Mouse (Mus musculus): ENCODE data around the gene Rasal1.

Gene Rasal1

DNA sequence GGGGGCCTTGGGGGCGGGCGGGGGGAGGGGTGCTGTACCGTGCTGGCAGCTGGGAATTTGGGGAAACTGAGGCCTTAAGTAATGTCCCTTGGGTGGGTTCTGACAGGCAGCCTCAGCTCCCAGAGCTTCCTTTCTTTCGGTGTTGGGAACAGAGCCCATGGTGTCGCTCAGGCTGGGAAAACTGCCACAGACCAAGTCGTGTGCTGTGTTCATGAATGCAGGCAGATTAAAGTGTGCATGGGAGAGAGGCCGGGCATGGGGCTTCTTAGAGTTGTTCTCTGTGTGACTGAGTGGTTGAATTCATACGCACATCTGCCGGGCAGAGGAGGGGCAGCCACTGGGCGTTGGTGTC is 26.8 kb upstream of the Rasal1 start:
- no peak for DNase-seq (ENCODE audit: low read depth, low spot score)

DNA sequence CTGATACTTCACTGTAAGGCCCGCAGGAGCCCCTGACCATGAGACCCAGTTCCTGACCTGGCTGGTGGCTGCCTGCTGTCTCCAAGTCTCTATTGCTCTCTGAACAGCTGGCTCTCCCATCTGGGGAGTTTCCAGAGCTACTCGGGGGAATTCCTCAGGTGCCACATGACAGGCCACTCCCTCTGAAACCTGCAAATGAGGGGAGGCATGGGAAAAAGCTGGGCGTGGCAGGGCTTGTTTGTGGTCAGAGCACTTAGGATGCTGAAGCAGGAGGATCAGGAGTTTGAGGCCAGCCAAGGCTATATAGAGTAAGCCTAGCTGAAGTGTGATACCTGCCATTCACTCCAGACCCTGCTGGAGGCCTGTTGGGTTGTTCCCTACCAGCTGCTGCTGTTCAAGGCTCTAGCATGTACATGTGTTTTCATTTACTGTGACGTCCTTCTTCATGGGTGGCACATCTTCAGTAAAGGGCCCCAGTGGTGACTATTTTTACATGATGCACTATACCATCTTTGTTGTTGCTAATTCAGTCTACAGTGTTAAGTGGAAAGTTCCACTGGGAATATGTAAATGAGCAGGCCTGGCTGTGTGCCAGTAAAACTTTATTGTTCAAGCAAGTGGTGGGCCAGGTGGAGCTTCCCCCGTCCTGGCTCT is 26.3 kb upstream of the Rasal1 start:
- DNase-seq (ENCODE audit: low read depth, low spot score), result no peak

DNA sequence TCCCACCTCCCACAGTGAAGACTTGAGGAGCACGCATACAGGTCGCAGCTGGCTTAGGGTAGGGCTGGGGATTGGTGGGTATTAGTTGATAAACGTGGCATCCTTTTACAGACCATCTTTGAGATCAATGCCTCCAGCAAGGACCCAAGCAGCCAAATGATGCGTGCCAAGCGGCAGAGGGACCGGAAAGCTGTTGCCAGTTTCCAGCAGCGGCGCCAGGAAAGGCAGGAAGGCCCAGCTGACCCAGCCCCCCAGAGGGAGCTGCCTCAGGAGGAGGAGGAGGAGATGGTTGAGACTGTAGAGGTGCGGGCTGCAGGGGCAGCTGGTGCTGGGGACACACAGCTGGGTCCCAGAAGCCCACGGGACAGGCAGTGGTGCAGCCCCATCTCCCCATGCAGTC is 24.2 kb upstream of the Rasal1 start:
- DNase-seq (ENCODE audit: low read depth, low spot score), result no peak

DNA sequence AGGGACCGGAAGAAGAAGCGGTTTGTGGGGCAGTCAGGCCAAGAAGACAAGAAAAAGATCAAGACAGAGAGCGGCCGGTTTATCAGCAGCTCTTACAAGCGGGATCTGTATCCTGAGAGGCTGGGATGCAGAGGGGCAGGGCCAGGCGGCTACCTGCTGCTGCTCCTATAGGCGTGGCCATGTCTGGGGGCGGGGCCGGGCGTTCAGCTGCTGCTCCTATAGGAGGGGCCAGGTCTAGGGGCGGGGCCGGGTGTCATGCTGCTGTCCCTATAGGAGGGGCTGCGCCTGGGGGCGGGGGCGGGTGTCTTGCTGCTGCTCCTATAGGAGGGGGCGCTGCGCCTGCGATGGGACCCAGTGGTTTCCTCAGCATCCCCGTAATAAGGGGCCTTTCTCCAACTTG is 22.2 kb upstream of the Rasal1 start:
- DNase-seq (ENCODE audit: low read depth, low spot score), result no peak

DNA sequence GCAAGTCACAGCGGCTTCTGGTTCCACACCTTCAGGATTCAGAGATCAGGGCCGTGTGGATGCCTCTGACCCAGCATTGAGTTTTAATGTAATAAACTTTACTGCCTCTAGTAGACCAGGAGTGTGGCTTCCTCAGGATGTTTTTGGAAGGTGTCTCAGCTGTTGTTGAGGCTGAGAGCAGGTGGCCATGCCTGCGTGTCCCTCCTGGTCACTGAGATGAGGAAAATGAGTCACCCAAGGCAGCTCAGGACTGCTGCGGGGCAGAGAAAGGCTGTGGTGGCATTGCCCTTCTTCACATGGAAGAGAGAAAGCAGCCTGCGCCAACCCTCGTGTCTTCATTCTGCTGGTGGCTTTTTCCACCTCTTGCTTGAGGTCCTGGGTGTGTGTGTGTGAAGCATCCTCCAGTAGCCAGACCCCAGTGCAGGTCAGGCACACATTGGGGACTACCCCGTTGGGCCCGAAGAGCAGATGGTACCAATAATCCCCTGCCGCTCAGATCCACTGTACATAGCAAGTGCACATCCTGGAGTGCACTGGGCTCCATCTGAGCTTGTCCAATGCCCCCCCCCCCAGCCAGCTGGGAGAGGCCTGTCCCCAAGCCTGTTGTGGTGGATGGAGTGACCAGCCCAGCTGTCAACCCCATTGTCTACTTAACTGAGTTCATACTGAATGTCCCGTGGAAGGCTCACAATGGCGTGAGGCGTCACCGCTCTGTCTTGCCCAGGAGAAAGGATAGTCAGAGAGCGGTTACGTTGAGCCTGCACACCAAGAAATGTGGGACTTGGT is 20.9 kb upstream of the Rasal1 start:
- DNase-seq (ENCODE audit: low read depth, low spot score), result no peak

DNA sequence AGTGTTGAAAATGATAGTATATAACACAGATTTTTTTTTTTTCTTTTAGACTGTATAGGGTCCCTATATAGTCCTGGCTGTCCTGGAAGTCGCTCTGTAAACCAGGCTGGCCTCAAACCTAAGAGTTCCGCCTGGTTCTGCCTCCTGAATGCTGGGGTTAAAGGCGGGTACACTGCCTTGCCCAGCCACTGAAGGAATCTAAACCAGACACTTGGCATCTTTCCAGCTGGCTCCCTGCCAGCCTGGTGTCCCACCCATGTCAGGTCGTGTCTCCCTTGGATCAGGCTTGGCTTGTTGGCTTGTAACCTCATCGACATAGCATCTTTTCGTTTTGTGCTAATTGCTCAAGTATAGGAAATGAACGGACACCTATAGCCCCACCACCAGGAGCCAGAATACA is 20.0 kb upstream of the Rasal1 start:
- DNase-seq (ENCODE audit: low read depth, low spot score), result no peak

DNA sequence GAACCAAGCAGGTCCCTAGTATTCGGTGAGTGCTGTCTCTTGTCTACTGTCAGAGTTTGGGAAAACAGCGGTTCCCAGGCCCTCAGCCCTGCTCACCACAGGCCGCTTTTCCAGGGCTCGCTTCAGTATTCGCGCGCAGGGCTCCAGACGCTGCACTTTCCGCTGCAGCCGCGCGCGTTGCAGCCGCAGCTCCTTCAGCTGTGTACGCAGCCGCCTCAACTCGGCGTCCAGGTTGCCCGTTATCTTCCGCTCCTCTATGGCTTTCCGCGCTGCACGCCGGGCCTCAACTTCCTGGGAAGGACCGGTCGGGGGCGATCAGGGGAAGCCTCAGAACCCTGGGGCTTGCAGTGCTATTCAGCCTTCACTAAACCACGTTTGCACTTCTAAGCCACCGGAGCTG is 17.5 kb upstream of the Rasal1 start:
- DNase-seq (ENCODE audit: low read depth, low spot score), result no peak

DNA sequence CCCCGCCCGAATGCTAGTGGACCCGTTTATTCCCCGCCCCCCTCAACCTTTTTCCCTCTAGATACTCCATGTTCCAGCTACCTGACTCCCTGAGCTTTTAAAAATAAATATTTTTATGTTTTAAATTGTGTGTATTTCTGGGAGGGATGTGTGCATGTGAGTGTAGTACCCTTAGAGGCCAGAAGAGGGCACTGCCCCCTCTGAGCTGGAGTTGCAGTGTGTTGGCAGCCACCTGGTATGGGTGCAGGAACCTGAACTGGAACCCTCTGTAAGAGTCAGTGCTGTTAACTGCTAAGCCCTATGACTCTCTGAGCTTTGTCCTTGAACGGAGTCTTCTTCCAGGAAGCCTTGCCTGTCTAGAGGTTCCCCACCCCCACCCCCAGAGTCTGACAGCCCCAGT is 16.7 kb upstream of the Rasal1 start:
- no peak for DNase-seq (ENCODE audit: low read depth, low spot score)

DNA sequence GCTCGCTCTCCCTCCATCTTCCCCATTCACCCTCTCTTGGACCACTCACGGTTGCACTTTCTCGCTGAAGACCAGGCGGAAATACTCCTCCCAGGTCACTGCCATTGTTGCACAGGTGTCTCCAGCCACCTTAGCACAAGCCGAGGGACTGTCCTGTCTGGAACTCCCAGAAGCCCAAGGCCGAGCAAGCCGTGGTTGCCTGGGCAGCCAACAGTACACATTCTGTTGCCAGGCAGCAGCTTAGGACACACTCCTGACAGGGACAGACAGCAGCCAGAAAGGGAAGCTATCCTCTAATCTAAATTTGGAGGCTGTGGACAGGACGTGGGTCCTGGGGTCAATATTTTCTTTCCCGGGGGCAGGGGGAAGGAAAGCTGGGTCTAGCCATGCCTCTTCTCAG is 14.5 kb upstream of the Rasal1 start, which contains the start of gene Cfap73:
TSS of gene Cfap73 (minus strand) at position 105 of the 400 bp plus-strand sequence.
- no peak for DNase-seq (ENCODE audit: low read depth, low spot score)

DNA sequence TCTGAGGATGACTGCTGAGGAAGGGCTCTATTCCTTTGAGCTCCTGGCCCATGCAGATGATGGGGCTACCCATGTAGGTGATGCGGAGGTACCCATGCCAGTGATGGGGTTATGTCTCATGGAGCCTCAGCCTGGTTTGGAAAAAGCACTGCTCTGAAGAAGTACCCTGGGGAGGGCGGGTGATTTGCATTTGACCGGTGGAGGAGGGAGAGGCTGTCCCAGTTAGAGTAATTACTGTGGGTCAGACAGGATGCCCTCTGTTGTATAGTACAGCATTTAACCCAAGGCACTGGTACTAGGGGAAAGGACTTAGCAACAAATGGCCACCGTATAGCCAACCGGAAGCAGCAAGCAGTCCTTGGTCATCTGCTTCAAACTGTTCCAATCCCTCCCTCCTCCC is 13.8 kb upstream of the Rasal1 start:
- DNase-seq (ENCODE audit: low read depth, low spot score), result no peak

DNA sequence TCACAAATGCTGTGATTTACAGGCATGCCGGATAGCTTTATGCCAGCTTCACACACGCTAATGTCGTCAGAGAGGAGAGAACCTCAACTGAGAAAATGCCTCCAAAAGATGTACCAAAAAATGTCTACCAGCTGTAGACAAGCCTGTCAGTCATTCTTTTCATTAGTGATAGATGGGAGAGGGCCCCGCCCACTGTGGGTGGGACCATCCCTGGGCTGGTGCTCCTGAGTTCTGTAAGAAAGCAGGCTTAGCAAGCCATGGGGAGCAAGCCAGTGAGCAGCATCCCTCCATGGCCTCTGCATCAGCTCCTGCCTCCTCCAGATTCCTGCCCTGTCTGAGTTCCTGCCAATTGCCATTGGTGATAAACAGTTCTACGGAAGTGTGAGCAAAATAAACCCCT is 13.0 kb upstream of the Rasal1 start:
- DNase-seq (ENCODE audit: low read depth, low spot score), result no peak

DNA sequence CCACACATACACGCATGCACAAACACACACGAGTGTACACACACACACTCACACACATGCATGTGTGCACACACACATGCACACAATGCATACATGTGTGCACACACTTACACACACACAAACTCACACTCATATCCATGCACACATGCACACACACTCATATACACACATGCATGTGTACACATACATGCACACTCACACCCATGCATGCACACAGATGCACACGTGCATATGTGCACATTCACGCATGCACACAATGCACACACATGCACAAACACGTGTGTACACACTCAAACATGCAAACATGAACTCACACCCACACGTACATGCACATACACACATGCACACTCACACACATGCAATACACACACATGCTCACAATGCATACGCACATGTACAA is 8.5 kb upstream of the Rasal1 start:
- DNase-seq (ENCODE audit: low read depth, low spot score), result no peak

DNA sequence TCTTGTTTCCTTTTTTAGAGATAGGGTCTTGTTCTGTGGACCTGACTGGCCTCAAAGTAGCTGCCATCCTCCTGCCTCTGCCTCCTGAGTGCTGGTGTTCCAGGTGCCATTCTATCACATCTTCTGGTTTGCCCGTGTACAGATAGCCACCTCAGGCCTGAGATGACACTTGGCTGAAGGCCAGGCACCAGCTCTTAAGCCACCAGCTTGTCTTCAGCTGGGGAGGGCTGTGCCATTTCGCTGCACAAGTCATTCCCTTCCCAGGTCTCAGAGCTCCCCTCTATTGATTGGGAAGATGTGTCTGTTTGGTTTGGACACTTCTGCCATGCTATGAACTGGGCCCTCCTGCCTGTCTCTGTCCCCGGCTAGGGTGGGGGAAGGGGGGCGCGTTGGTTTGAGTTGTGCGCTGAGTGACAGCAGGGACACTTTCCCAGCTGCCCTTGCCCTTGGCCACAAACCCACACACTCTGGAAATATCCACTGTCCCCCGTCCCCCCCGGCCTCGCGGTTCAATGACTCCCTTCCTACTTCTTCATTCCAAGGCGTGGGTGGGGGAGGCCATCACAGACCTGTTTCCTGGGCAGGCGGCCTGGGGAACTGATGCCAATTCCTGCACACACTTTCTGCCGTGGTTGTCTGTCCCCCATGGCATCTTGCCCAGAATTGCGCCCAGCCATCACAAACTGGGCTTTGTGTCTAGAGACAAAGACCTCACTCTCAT is 5.1 kb upstream of the Rasal1 start:
- DNase-seq (ENCODE audit: low read depth, low spot score), result no peak

DNA sequence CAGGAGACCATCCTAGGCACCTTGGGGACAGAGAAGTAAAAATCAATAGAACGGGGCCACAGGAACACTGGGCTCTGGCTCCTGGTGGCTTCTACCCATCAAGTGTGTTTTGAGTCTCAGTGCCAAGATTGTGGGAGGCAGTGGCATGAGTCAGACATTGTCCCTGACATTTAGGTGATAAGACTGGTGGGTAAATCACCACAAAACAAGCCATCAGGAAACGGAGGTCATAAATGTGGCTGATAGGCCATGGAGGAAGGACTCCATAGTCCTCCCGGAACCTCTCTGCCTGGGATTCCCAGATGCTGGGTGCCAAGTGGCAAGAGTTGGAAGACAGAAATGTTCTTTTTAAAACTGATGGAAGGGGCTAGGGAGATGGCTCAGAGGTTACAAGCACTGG is 4.4 kb upstream of the Rasal1 start:
- DNase-seq (ENCODE audit: low read depth, low spot score), result no peak

DNA sequence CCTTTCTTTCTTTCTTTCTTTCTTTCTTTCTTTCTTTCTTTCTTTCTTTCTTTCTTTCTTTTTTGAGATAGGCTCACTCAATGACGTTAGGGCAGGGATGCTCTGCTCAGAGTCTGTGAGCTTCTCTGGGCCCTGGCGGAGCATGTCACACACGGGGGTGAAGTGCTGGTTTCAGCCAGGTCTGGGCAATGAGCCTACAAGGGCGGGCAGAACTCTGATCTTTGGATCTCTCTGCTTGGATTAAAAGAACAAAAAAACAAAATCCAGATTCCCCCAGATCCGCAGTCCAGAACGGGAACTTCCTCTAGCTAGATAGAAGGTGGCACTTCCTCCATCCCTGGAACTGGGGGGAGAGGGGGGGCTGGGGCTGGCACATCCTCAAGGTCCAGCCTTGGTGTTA is 2.8 kb upstream of the Rasal1 start:
- DNase-seq (ENCODE audit: low read depth, low spot score), result no peak

DNA sequence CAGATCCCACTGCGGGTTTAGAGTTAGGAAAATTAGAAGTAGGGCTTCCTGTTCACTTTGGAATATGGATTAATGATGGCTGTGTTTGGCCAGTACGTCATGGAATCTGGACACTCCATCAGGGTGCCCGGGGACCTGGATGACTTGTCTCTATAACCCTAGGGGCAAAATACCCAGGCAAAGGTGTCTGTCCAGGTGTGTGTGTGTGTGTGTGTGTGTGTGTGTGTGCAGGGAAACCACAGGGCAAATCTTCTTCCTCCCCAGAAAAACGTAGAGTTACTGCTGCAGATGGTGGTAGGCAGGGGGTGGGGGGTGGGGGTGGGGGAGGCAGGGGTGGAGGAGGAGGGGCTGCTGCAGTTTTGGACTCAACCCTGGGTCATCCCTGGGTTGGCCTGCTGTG is 1.3 kb upstream of the Rasal1 start:
- no peak for DNase-seq (ENCODE audit: low read depth, low spot score)

DNA sequence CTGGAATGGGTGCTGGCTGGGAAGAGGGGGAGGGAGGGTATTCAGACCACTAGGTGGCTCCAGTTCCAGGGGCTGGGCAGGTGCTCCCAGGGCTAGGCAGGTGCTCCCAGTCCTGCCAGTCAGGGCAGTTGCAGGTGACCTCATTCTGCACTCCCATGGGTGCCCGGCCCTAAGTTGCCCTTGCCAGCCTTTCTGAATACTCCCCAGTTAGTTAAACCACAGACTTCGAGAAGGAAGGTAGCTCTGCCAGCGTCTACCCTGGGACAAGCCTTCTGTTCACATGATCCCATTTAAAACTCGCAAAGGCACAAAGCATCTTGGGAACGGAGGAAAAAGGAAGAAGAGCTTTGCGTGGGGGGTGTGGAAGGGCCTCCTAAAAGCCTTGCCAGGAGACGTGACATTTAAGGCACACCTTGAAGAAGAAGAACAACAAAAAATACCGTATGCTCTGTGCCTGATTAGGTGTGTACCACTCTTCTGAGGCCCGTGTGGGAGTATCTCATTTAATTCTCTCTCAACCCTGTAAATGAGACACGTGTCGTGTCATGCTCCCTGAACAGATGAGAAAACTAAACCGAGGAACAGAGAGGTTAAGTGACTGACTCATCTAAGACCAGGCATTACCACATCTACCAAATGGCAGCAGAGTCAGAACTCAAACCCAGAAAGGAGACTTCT is 659 bp upstream of the Rasal1 start:
- DNase-seq (ENCODE audit: low read depth, low spot score), result no peak

DNA sequence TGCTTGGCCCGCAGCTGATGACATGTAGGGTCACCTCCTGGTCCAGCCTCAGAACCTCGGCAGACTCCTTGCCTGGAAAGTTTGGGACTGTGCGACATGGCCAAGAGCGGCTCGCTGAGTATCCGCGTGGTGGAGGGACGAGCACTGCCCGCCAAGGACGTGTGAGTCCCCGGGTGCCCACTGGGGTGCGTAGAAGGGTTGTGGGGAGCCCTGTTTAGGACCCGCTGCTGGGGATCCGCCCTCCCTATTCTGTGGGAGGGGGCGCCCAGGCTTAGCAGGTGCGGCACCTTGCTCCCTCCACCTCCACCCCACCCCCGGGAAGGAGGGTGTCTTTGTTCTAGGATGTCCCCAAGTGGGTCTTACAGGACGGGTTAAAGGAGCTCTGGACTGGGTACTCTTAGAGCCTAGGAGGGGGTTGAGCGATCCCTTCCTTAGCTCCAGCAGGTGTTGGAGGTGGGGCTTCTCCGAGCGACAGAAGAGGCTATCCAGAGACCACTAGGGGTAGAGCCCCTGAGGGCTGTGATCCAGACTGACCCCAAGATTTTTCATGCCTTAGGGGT is 842 bp downstream of the Rasal1 start:
- DNase-seq (ENCODE audit: low read depth, low spot score), result no peak

DNA sequence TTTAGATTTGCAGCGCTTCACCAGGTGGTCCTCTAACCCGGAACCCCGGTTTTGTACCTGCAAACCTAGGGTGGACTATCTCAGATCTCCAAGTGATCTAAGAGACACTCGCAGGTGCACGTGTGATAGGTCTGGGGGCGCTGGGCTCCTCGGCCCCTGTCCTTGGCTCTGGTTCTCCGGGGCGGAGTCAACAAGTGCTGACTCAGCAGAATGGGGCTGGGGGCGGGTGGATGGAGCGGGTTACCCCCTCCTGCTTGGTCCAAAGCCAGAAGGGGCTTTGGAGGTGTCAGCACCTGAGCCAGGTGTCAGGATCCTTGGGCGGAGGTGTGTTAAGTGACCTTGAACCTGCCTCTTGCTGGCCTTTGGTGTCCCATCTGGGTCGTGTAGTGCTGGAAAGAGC is 1.3 kb downstream of the Rasal1 start:
- DNase-seq (ENCODE audit: low read depth, low spot score), result no peak

DNA sequence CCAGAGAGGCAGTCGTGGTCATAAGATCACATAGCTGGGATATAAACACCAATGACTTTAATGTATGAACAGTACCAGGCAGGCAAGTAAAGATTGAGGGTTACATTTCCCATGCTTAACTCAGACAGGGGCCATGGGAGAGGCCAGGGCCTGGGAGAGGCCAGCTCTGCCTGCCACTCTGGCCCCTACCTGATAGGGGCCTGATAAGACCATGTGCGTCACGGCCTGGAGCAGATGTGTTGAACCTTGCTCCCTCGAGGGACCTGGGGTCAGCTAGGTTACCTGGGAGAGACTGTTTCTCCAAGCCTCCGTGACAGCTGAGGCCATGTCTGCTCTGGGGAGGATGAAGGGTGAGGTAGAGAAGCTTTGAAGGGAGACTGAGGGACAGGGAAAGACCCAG is 2.6 kb downstream of the Rasal1 start:
- DNase-seq (ENCODE audit: low read depth, low spot score), result no peak

DNA sequence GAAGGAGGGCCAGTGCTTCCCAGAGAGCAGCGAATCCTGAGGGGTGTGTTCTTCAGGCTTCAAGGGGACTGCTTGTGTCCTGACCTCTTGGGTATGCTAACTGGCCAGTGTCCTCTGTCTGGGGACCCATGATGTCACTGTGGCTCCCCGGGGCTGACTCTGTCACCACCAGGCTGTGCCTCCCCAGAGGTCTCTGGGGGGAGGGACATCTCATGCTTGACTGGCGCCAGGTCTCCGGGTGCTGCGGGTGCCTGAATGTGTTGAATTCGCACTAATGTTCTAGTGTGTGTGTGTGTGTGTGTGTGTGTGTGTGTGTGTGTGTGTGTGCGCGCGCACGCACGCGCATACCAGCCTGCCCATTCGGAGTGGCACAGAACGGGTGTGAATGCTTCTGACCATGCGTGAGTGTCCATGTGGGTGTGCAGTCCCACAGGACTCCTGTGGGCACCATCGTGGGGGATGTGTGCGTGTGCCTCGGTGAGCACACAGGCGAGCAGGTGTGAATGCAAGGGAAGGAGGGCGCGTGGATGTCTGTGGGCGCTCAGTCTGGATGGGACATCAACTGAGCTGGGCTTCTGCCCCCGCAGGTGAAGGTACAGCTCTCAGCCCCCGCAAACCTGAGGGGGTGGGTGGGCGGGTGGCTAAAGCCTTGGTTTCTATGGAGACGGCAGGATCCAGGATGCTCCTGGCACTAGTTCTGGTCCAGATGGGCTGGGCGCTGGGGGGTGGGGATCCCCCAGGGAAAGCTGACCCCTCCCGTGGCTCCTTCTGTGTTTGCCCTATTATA is 4.5 kb downstream of the Rasal1 start:
- DNase-seq (ENCODE audit: low read depth, low spot score), result no peak
